Mouse (Mus musculus): ENCODE measurements around the gene Vmn2r98. TPM values are rescaled to one million over a fixed set of nuclear protein-coding genes. Genes with fewer than 3 reads are reported as not detected.
"Not testable (repeated sequence)": the region's sequence is repeated elsewhere in the genome, so short reads cannot be mapped to it uniquely, and the experiment has no call there.

The Vmn2r98 gene
- not detected in 2 replicates for polyA plus RNA-seq (2015; fragmentation: Nextera tagmentation; extraction: Ambion mirVana)

- H3K9me3 ChIP-seq; H3K36me3 ChIP-seq; H3K27ac ChIP-seq; ATAC-seq (ENCODE audit: insufficient number of reproducible peaks, low FRiP score, low TSS enrichment, low read depth); H3K4me3 ChIP-seq; H3K4me2 ChIP-seq; H3K27me3 ChIP-seq; H3K9ac ChIP-seq; H3K4me1 ChIP-seq: not testable (repeated sequence)
These were observed at the start of gene Vmn2r98 for GRCm38 (mm10) chr17:19053160-19053559. Vmn2r98 (plus strand) TSS chr17:19053460.

GRCm38 (mm10) chr17:19031441-19031840 is 21.8 kb upstream of the Vmn2r98 start:
- WGBS, result 69% methylated on average over 1 of the region's 1 CpGs
- H3K4me2 ChIP-seq; H3K9me3 ChIP-seq; ATAC-seq (ENCODE audit: insufficient number of reproducible peaks, low FRiP score, low TSS enrichment, low read depth); H3K27ac ChIP-seq; H3K9ac ChIP-seq; H3K36me3 ChIP-seq; H3K4me3 ChIP-seq; H3K4me1 ChIP-seq; H3K27me3 ChIP-seq: not testable (repeated sequence)

- Histone ChIP-seq H3K36me3 (no peaks in the 10 kb centered on the region), H3K4me2 (no peak overlapping the region), H3K27me3 (no peaks in the 10 kb centered on the region), H3K4me3 (no peak overlapping the region), H3K27ac (no peak overlapping the region), H3K9me3 (peaks cover 9% of the 10 kb centered on the region; the same call in 1 of the 2 replicates), H3K9ac (no peak overlapping the region), H3K4me1 (no peaks in the 10 kb centered on the region)
- ATAC-seq (ENCODE audit: insufficient number of reproducible peaks, low FRiP score, low TSS enrichment, low read depth), result no peak
- WGBS, result 70% methylated on average over 2 of the region's 2 CpGs
These were observed 21.3 kb upstream of the Vmn2r98 start for GRCm38 (mm10) chr17:19031962-19032361.

GRCm38 (mm10) chr17:19032721-19033120 is 20.5 kb upstream of the Vmn2r98 start:
- Histone ChIP-seq H3K27me3 (no peaks in the 10 kb centered on the region), H3K27ac (no peak overlapping the region), H3K36me3 (no peaks in the 10 kb centered on the region), H3K9me3 (peaks cover 9% of the 10 kb centered on the region; the same call in 1 of the 2 replicates), H3K9ac (no peak overlapping the region), H3K4me3 (no peak overlapping the region), H3K4me1 (no peaks in the 10 kb centered on the region), H3K4me2 (no peak overlapping the region)
- 64% methylated on average over 3 of the region's 3 CpGs for WGBS
- no peak for ATAC-seq (ENCODE audit: insufficient number of reproducible peaks, low FRiP score, low TSS enrichment, low read depth)

Other genes starting within 250 kb of the Vmn2r98 start
- 0.03 and 0.04 TPM in 2 replicates for gene Vmn2r97, start 139.2 kb upstream of the Vmn2r98 start, polyA plus RNA-seq (2015; fragmentation: Nextera tagmentation; extraction: Ambion mirVana)